26 mouse cellular contexts compared by ENCODE assay signal in genomic region chr6:66478326-66478964, GRCm38 (mm10). TPM values are rescaled to one million over a fixed set of nuclear protein-coding genes. Genes with fewer than 3 reads are reported as not detected.
DNase-seq lines count a peak whose midpoint lies in the region; ATAC-seq and TF ChIP-seq lines count a peak whose summit lies in the region.
"Had no signal": no experiment of that assay in that cellular context is flagged by ENCODE, and none has a peak within 500 bp of the region (broad histone marks: within the 10 kb centered on the region; RNA-seq: fewer than 3 reads in every experiment).

No protein-coding gene starts in this region.

- TF ChIP-seq CTCF in lung, embryonic 14.5 days (IDR thresholded peaks at IDR 0.05; ENCODE audit: low read depth), result no peak

- no peak overlapping the region for H3K4me2 ChIP-seq in lung, embryonic 14.5 days
- H3K4me2 ChIP-seq: embryonic facial prominence, embryonic 15.5 days; heart, embryonic 13.5 days; limb, embryonic 12.5 days; liver, embryonic 11.5 days; midbrain, embryonic 13.5 days; neural tube, embryonic 12.5 days had no signal

- peak; percentile 57 for DNase-seq in lung, embryonic 14.5 days
- no peak for DNase-seq in lung, postnatal 25 days (ENCODE audit: low spot score)
- DNase-seq in embryo, embryonic 10 days (ENCODE audit: low spot score), result peak; percentile 40
- DNase-seq in embryo, embryonic 10.5 days (ENCODE audit: low spot score), result peak; percentile 66
- DNase-seq in mesoderm, embryonic 11.5 days (ENCODE audit: low read depth, low spot score), result peak; percentile 74
- DNase-seq in right cerebral cortex, postnatal 4 days, result no peak
- no peak for DNase-seq in ovary, postnatal 10 days (ENCODE audit: low spot score)
- DNase-seq: adrenal gland, adult 8-10 months; cerebellum, adult 9-10 months; forebrain, postnatal 0 days; gastrocnemius, postnatal 25 days; heart, adult 2 months; heart, postnatal 14 days; kidney, adult 2 months; kidney, postnatal 25 days; layer of hippocampus, postnatal 36 days; liver, postnatal 0 days; right cerebral cortex, adult 18-20 months had no signal

- peak; percentile 41; the same call in 1 of the 2 replicates for ATAC-seq in lung, embryonic 14.5 days (ENCODE audit: insufficient read depth)
- ATAC-seq: activated CD4-positive, CD25-positive, alpha-beta regulatory T cell, adult 4 months; forebrain, postnatal 0 days; hindbrain, postnatal 0 days; liver, postnatal 0 days; midbrain, embryonic 13.5 days had no signal

- H3K27ac ChIP-seq in lung, embryonic 14.5 days (ENCODE audit: low read depth), result no peak overlapping the region
- H3K27ac ChIP-seq: embryonic facial prominence, embryonic 15.5 days; heart, adult 2 months; heart, embryonic 13.5 days; hindbrain, postnatal 0 days; limb, embryonic 12.5 days; midbrain, embryonic 13.5 days; neural tube, embryonic 12.5 days had no signal

- H3K9me3 ChIP-seq in lung, embryonic 14.5 days (ENCODE audit: low read depth, low read length), result no peaks in the 10 kb centered on the region
- H3K9me3 ChIP-seq: embryonic facial prominence, embryonic 15.5 days; heart, embryonic 13.5 days; limb, embryonic 12.5 days; midbrain, embryonic 13.5 days; neural tube, embryonic 12.5 days had no signal

- H3K4me1 ChIP-seq in lung, embryonic 14.5 days (ENCODE audit: insufficient read depth), result peaks cover 6% of the 10 kb centered on the region
- H3K4me1 ChIP-seq: embryonic facial prominence, embryonic 15.5 days; heart, embryonic 13.5 days; limb, embryonic 12.5 days; midbrain, embryonic 13.5 days; neural tube, embryonic 12.5 days had no signal

- H3K9ac ChIP-seq in lung, embryonic 14.5 days, result no peak overlapping the region
- H3K9ac ChIP-seq: embryonic facial prominence, embryonic 15.5 days; forebrain, postnatal 0 days; heart, embryonic 13.5 days; limb, embryonic 12.5 days; liver, postnatal 0 days; midbrain, embryonic 13.5 days; neural tube, embryonic 12.5 days had no signal

- no peaks in the 10 kb centered on the region for H3K36me3 ChIP-seq in lung, embryonic 14.5 days (ENCODE audit: insufficient read depth)
- H3K36me3 ChIP-seq: embryonic facial prominence, embryonic 15.5 days; heart, embryonic 13.5 days; limb, embryonic 12.5 days; midbrain, embryonic 13.5 days; neural tube, embryonic 12.5 days had no signal

- WGBS in lung, embryonic 14.5 days, result 3% methylated on average over 4 of the region's 4 CpGs

- H3K27me3 ChIP-seq in lung, embryonic 14.5 days (ENCODE audit: insufficient read depth, low read length), result no peaks in the 10 kb centered on the region
- H3K27me3 ChIP-seq: embryonic facial prominence, embryonic 15.5 days; heart, embryonic 13.5 days; limb, embryonic 12.5 days; midbrain, embryonic 13.5 days; neural tube, embryonic 12.5 days had no signal

- no peak overlapping the region for H3K4me3 ChIP-seq in lung, embryonic 14.5 days (ENCODE audit: low read depth, low read length)
- H3K4me3 ChIP-seq: embryonic facial prominence, embryonic 15.5 days; heart, adult 2 months; heart, embryonic 13.5 days; limb, embryonic 12.5 days; midbrain, embryonic 13.5 days; neural tube, embryonic 12.5 days had no signal

RNA-seq across cellular contexts. Expression of gene Mad2l1, which starts 56.7 kb away (rescaled TPM):
- 155 and 159 TPM in 2 replicates for polyA plus RNA-seq in lung, embryonic 14.5 days (2014; fragmentation: Nextera tagmentation; extraction: Ambion mirVana)

Comparison
In these comparisons a context has a peak if more than half of its experiments do, and no peak if none do; other contexts are left out.
1. DNase-seq: peak in lung, embryonic 14.5 days (single experiment), embryo, embryonic 10 days (single experiment), embryo, embryonic 10.5 days (single experiment) and mesoderm, embryonic 11.5 days (single experiment); none in lung, postnatal 25 days (single experiment), right cerebral cortex, postnatal 4 days (single experiment) and ovary, postnatal 10 days (single experiment).